Mouse (Mus musculus): Measurements from ENCODE around the gene Foxred1. TPM values are rescaled to one million over a fixed set of nuclear protein-coding genes. Genes with fewer than 3 reads are reported as not detected.
A peak's percentile ranks its signal among the peaks of the same experiment; 100 is the strongest.

Foxred1 gene
- polyA plus RNA-seq, 1 experiment from 2014 or later: 39.6 TPM

DNA sequence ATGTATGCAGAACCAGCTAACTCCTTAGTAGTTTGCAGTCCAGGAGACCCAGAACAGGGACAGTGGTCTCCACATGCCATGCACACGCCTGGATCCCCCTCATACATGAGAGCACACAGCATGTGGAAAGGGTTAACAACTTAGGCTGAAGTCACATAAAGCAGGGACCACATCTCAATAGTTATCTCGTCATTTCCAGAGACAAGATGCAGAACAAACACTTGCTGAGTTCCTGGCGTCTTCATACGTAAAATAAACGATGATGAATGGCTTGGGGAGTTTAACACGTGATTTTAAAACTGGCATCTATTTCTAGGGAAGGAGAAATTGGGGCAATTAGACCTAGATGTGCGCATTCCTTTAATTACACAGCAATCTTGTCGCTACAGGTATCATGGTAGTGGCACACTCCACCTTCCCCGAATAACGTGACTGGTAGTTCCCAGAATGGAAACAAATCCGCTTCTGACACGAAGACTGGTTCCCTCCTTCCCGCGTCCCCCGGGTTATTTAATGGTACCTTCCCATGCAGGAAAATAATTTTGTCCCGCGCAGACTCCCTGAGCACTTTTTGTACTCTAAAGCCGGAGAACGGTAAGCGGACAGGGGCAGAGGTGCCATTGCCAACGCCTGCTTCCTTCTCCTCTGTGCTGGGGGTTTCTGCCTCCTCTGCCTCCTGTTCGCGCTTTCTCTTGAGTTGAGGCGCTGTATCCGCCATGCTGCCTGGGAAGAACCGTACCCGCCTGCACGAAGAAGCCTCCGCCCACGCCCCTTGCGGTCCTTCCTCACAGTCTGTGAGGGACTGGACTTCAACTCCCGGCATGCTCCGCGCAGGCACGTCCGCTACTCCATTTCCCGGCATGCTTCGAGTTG is 35.4 kb downstream of the Foxred1 start, which contains the start of gene Dcps:
Gene Dcps, minus strand, starts transcription at position 811 of the 873 bp plus-strand sequence.
- H3K4me3 ChIP-seq (ENCODE audit: low read depth, low read length): peak within 1 kb of the TSS; percentile 68
- no peaks in the 10 kb centered on the region for H3K9me3 ChIP-seq (ENCODE audit: low read depth, low read length)
- H3K27me3 ChIP-seq (ENCODE audit: insufficient read depth, low read length): no peaks in the 10 kb centered on the region
- peak; percentile 29; the same call in 1 of the 2 replicates for TF ChIP-seq CTCF (IDR thresholded peaks at IDR 0.05; ENCODE audit: low read depth)
- H3K27ac ChIP-seq (ENCODE audit: low read depth): peak within 1 kb of the TSS; percentile 81
- peak; percentile 99 for ATAC-seq (ENCODE audit: insufficient read depth)
- peak within 1 kb of the TSS; percentile 95 for H3K4me2 ChIP-seq
- under 1% methylated on average over 38 of the region's 38 CpGs for WGBS
- DNase-seq: peak; percentile 96
- no peaks in the 10 kb centered on the region for H3K4me1 ChIP-seq (ENCODE audit: insufficient read depth)
- peak within 1 kb of the TSS; percentile 64 for H3K9ac ChIP-seq
- peaks cover 6% of the 10 kb centered on the region; the same call in 1 of the 2 replicates for H3K36me3 ChIP-seq (ENCODE audit: insufficient read depth)

DNA sequence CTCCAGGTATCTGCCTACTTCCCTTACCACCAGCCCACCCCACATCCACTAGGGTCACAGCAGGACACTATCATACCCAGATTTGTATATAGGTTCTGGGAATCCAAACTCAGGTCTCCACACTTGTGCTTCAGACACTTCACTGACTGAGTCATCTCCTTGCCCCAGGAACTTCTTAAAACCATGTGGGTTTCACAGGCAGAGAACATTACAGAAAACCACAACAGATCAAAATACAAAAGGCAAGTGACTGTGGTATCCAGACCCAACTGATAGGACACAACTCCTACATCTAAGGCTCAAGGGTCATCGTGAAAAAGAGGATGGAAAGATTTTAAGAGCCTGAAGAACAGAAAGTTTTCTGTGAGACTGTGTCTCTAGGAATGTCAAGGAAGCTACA is 37.5 kb downstream of the Foxred1 start:
- TF ChIP-seq CTCF (IDR thresholded peaks at IDR 0.05; ENCODE audit: low read depth): no peak
- ATAC-seq (ENCODE audit: insufficient read depth): no peak
- WGBS: 87% methylated on average over 1 of the region's 1 CpGs
- no peak overlapping the region for H3K9ac ChIP-seq
- no peak for DNase-seq
- no peak overlapping the region for H3K27ac ChIP-seq (ENCODE audit: low read depth)
- H3K4me3 ChIP-seq (ENCODE audit: low read depth, low read length): no peak overlapping the region
- H3K36me3 ChIP-seq (ENCODE audit: insufficient read depth): peaks cover 9% of the 10 kb centered on the region; the same call in 1 of the 2 replicates
- no peaks in the 10 kb centered on the region for H3K4me1 ChIP-seq (ENCODE audit: insufficient read depth)
- H3K27me3 ChIP-seq (ENCODE audit: insufficient read depth, low read length): no peaks in the 10 kb centered on the region
- H3K9me3 ChIP-seq (ENCODE audit: low read depth, low read length): no peaks in the 10 kb centered on the region
- no peak overlapping the region for H3K4me2 ChIP-seq

DNA sequence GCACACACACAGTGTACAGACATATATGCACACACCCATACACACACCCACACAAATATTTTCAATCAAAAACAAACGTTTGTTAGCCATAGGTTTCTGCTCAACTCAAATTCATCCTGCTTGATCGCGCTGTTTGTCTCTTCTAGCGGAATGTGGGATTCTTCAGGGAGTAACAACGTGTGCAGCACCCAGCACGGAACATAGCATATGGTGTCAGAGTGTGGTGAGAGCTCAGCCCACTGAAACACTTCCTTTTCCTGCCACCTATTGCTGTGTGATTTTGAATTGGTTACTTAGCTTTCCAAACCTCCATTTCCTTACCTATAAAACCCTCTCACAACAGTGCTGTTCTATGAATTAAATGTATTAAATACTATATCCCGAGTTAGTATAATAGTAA is 40.8 kb downstream of the Foxred1 start:
- H3K4me2 ChIP-seq: no peak overlapping the region
- DNase-seq: no peak
- no peaks in the 10 kb centered on the region for H3K9me3 ChIP-seq (ENCODE audit: low read depth, low read length)
- no peak for ATAC-seq (ENCODE audit: insufficient read depth)
- H3K4me1 ChIP-seq (ENCODE audit: insufficient read depth): no peaks in the 10 kb centered on the region
- no peak overlapping the region for H3K4me3 ChIP-seq (ENCODE audit: low read depth, low read length)
- H3K27me3 ChIP-seq (ENCODE audit: insufficient read depth, low read length): no peaks in the 10 kb centered on the region
- H3K9ac ChIP-seq: no peak overlapping the region
- TF ChIP-seq CTCF (IDR thresholded peaks at IDR 0.05; ENCODE audit: low read depth): no peak
- WGBS: 87% methylated on average over 7 of the region's 7 CpGs
- peaks cover 9% of the 10 kb centered on the region; the same call in 1 of the 2 replicates for H3K36me3 ChIP-seq (ENCODE audit: insufficient read depth)
- no peak overlapping the region for H3K27ac ChIP-seq (ENCODE audit: low read depth)

DNA sequence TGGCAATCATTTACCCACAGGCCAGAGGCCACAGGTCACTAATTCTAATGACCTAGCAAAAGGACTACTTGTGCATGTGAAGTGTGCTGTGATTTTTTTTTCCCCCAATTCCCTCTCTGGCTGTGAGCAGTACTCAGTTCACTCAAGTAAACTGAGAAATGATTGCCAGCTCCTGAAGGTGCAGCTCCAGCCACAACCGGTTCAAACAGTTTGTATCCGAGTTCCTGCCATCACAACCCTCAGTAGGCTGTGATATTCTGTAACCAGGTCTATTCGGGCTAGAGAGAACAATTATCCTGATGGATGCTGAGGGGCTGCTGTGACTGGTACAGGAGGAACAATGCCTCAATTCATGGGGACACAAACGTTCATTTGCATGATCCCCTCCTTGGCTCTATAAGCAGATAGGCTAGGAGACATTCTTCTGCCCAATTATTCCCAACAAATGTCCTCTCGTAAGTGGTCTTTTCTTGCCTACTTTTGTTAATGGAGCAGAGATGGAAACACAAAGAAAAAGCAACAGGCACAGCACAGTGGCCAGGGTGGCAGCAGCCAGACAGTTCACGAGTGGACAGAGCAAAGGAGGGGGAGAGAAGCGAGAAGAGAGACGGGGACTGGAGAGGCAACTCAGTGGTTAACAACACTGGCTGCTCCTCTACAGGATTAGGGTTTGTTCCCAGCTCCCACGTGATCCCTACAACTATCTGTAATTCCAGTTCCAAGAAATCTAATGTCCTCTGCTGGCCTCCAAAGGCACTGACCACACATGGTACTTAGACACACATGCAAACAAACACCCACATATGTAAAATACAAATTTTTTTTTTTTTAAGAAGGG is 43.8 kb downstream of the Foxred1 start:
- H3K27ac ChIP-seq (ENCODE audit: low read depth): no peak overlapping the region
- ATAC-seq (ENCODE audit: insufficient read depth): no peak
- WGBS: 45% methylated on average over 9 of the region's 9 CpGs

DNA sequence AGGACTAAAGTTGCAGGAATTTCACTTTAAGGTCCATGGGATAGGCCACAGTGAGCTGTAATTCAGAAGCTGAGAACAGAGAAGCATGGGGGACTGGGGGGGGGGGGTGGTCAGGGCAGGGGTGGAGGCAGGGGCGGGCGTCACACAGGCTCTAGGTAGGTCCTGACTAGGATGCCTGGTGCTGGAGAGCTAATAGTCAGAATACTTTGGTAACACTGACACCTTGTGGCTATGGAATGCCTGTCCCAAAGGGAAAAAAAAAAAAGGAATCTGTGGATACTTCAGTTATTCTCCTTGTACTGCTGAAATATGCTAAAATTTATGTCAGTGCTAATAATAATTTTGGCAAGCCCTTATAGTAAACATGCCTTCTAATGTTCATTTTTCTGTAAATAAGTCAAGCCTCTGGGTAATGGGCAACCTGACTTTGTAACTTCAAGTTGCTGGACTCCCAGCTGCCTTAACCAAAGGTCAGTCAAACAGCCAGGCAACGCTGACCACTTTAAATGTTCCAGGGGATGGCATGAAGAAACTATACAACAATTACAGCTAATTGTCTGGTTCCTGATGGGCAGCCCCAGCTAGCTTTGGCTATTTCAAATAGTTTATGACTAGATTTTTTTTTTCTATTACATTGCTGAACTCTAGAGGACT is 44.6 kb downstream of the Foxred1 start:
- Histone ChIP-seq H3K4me3 (ENCODE audit: low read depth, low read length) (no peak overlapping the region), H3K36me3 (ENCODE audit: insufficient read depth) (peaks cover 17% of the 10 kb centered on the region; the same call in 1 of the 2 replicates), H3K4me1 (ENCODE audit: insufficient read depth) (no peaks in the 10 kb centered on the region), H3K27ac (ENCODE audit: low read depth) (no peak overlapping the region), H3K4me2 (no peak overlapping the region), H3K27me3 (ENCODE audit: insufficient read depth, low read length) (no peaks in the 10 kb centered on the region), H3K9ac (no peak overlapping the region), H3K9me3 (ENCODE audit: low read depth, low read length) (no peaks in the 10 kb centered on the region)
- WGBS: 26% methylated on average over 3 of the region's 3 CpGs
- TF ChIP-seq CTCF (IDR thresholded peaks at IDR 0.05; ENCODE audit: low read depth): peak; percentile 70
- peak; percentile 82 for DNase-seq
- peak; percentile 68; the same call in 1 of the 2 replicates for ATAC-seq (ENCODE audit: insufficient read depth)

More for the DNA sequence above, 43.8 kb downstream of the Foxred1 start:
- no peaks in the 10 kb centered on the region for H3K27me3 ChIP-seq (ENCODE audit: insufficient read depth, low read length)
- no peak for DNase-seq
- no peak overlapping the region for H3K4me2 ChIP-seq
- no peak overlapping the region for H3K4me3 ChIP-seq (ENCODE audit: low read depth, low read length)
- TF ChIP-seq CTCF (IDR thresholded peaks at IDR 0.05; ENCODE audit: low read depth): no peak
- no peaks in the 10 kb centered on the region for H3K4me1 ChIP-seq (ENCODE audit: insufficient read depth)
- peaks cover 15% of the 10 kb centered on the region; the same call in 1 of the 2 replicates for H3K36me3 ChIP-seq (ENCODE audit: insufficient read depth)
- no peaks in the 10 kb centered on the region for H3K9me3 ChIP-seq (ENCODE audit: low read depth, low read length)
- no peak overlapping the region for H3K9ac ChIP-seq

DNA sequence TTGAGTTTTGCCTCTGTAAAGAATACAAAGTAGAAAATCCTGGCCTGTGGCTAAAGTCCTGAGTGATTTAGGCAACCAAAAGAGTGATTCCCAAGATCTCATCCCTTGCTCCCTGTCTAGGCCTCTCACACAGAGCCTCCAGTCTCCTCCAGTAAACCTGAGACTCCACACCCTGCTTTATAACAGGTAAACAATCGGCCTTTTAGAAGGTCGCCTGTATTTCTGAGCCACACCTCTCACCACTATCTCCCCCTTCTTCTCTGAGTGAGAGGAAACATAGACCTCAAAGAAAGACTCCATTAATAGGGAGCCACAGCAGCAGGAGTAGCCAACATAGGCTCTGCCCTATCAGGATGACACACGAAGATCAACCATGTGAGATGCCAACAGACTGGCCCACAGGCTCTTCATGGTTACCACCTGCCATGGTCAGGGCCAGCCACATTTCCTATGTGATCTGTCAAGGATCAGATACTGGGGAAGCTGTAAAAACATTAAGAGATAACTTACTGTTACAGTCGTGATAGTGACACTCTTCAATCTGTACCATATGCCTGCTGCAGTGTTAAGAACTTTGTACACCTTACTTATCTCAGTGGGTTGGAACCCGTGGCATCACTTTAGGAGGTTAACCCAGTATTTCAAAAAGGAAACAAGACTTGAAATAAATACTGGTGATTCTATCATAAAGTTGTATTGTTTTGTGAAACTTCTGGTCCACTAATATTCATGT is 46.5 kb downstream of the Foxred1 start:
- Histone ChIP-seq H3K4me2 (no peak overlapping the region), H3K36me3 (ENCODE audit: insufficient read depth) (0 out of 2 replicates have a peak, but pooled peaks cover 11% of the 10 kb centered on the region)
- 71% methylated on average over 5 of the region's 5 CpGs for WGBS

More for the DNA sequence above, 46.5 kb downstream of the Foxred1 start:
- Histone ChIP-seq H3K27me3 (ENCODE audit: insufficient read depth, low read length) (no peaks in the 10 kb centered on the region), H3K9me3 (ENCODE audit: low read depth, low read length) (no peaks in the 10 kb centered on the region), H3K9ac (no peak overlapping the region), H3K4me3 (ENCODE audit: low read depth, low read length) (no peak overlapping the region), H3K27ac (ENCODE audit: low read depth) (no peak overlapping the region), H3K4me1 (ENCODE audit: insufficient read depth) (no peaks in the 10 kb centered on the region)
- no peak for ATAC-seq (ENCODE audit: insufficient read depth)
- no peak for DNase-seq
- TF ChIP-seq CTCF (IDR thresholded peaks at IDR 0.05; ENCODE audit: low read depth): no peak

Data from lung, embryonic 14.5 days (tissue).